In the genomic region with DNA sequence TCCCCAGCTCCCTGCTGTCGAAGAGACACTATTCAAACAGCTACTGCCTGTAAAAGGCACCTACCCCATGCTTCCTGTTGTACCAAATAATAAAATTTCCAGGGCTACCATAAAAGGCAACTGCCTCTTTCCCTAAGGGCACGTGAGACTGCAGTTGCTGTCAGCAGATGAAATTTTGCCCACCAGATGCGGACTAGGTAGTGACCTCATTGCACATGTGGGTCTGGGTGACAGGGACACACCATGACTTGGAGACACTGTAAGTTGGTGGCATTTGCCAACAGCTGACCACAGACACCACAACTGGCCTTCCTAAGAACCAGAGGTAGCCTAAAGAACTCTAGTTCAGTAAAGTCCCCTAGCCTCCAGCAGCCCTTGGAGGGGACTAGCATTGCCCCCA, we compare ENCODE assay signal across 15 mouse cellular contexts. TPM values are rescaled to one million over a fixed set of nuclear protein-coding genes. Genes with fewer than 3 reads are reported as not detected.
DNase-seq lines count a peak whose midpoint lies in the region; ATAC-seq and TF ChIP-seq lines count a peak whose summit lies in the region.
"Had no signal": no experiment of that assay in that cellular context is flagged by ENCODE, and none has a peak within 500 bp of the region (broad histone marks: within the 10 kb centered on the region; RNA-seq: fewer than 3 reads in every experiment).

No protein-coding gene starts in this region.

- peak overlapping the region; percentile 76 for H3K27ac ChIP-seq in heart, embryonic 13.5 days (replicated peaks)
- peak overlapping the region; percentile 92 for H3K27ac ChIP-seq in MEL (ENCODE audit: control insufficient read depth, low read depth, low read length)
- H3K27ac ChIP-seq in limb, embryonic 13.5 days, result no peak overlapping the region
- no peak overlapping the region for H3K27ac ChIP-seq in cerebellum, adult 2 months (ENCODE audit: insufficient read depth, low read length)
- H3K27ac ChIP-seq: forebrain, embryonic 15.5 days; midbrain, embryonic 12.5 days; neural tube, embryonic 12.5 days had no signal

- no peaks in the 10 kb centered on the region for H3K9me3 ChIP-seq in heart, embryonic 13.5 days
- no peaks in the 10 kb centered on the region for H3K9me3 ChIP-seq in MEL (replicated peaks; ENCODE audit: insufficient read depth, low read length)
- no peaks in the 10 kb centered on the region for H3K9me3 ChIP-seq in limb, embryonic 13.5 days
- H3K9me3 ChIP-seq: forebrain, embryonic 15.5 days; midbrain, embryonic 12.5 days; neural tube, embryonic 12.5 days had no signal

- no peak for TF ChIP-seq EP300 in MEL (IDR thresholded peaks at IDR 0.05; ENCODE audit: low read depth in 1 of 2, low read length in 2 of 2)

- no peaks in the 10 kb centered on the region for H3K27me3 ChIP-seq in heart, embryonic 13.5 days (replicated peaks)
- H3K27me3 ChIP-seq in MEL (ENCODE audit: control insufficient read depth in 1 of 2, insufficient read depth in 2 of 2, low read length in 2 of 2), result no peaks in the 10 kb centered on the region
- H3K27me3 ChIP-seq in limb, embryonic 13.5 days, result no peaks in the 10 kb centered on the region
- H3K27me3 ChIP-seq in cerebellum, adult 2 months (ENCODE audit: control insufficient read depth, insufficient read depth, low read length), result no peaks in the 10 kb centered on the region
- H3K27me3 ChIP-seq: forebrain, embryonic 15.5 days; midbrain, embryonic 12.5 days; neural tube, embryonic 12.5 days had no signal

- no peak for TF ChIP-seq CTCF in MEL (IDR thresholded peaks at IDR 0.05 in 2 of 3, conservative IDR thresholded peaks at IDR 0.05 in 1 of 3; ENCODE audit: control insufficient read depth in 1 of 3, insufficient read depth in 1 of 3, low read depth in 2 of 3, low read length in 3 of 3, poor library complexity in 1 of 3, severe bottlenecking in 1 of 3)
- TF ChIP-seq CTCF in cerebellum, adult 2 months (IDR thresholded peaks at IDR 0.05; ENCODE audit: borderline replicate concordance, insufficient read depth, low read depth, low read length), result no peak

- H3K79me2 ChIP-seq in MEL (ENCODE audit: control insufficient read depth, insufficient read depth, low read length, poor library complexity), result no peaks in the 10 kb centered on the region

- no peak for TF ChIP-seq POLR2A in MEL (IDR thresholded peaks at IDR 0.05; ENCODE audit: control insufficient read depth in 1 of 2, insufficient read depth in 1 of 2, low read depth in 1 of 2, low read length in 2 of 2, poor library complexity in 1 of 2)
- TF ChIP-seq POLR2A in cerebellum, adult 2 months (IDR thresholded peaks at IDR 0.05; ENCODE audit: borderline replicate concordance, insufficient read depth, low read length), result no peak

- H3K4me1 ChIP-seq in heart, embryonic 13.5 days, result peaks cover 27% of the 10 kb centered on the region
- peaks cover 31 to 41% of the 10 kb centered on the region in 2 experiments for H3K4me1 ChIP-seq in MEL (ENCODE audit: control insufficient read depth in 1 of 2, insufficient read depth in 2 of 2, low read length in 2 of 2)
- H3K4me1 ChIP-seq in limb, embryonic 13.5 days, result peaks cover 13% of the 10 kb centered on the region
- H3K4me1 ChIP-seq in cerebellum, adult 2 months (ENCODE audit: control insufficient read depth, insufficient read depth, low read length), result peaks cover 2% of the 10 kb centered on the region; the same call in 1 of the 2 replicates
- H3K4me1 ChIP-seq: forebrain, embryonic 15.5 days; midbrain, embryonic 12.5 days had no signal

- TF ChIP-seq RAD21 in MEL (IDR thresholded peaks at IDR 0.05; ENCODE audit: low read depth, low read length), result no peak

- H3K4me3 ChIP-seq in heart, embryonic 13.5 days, result no peak overlapping the region
- H3K4me3 ChIP-seq in MEL (ENCODE audit: control insufficient read depth in 1 of 2, insufficient read depth in 1 of 2, low read depth in 2 of 2, low read length in 2 of 2), result peak overlapping the region in 1 of 2 experiments; percentile 25; a peak in 1 of 4 replicates
- H3K4me3 ChIP-seq in limb, embryonic 13.5 days, result no peak overlapping the region
- H3K4me3 ChIP-seq in cerebellum, adult 2 months (replicated peaks; ENCODE audit: insufficient read depth, low read depth, low read length), result no peak overlapping the region
- H3K4me3 ChIP-seq: forebrain, embryonic 15.5 days; midbrain, embryonic 12.5 days; neural tube, embryonic 12.5 days had no signal

- 54% methylated on average over 3 of the region's 3 CpGs for WGBS in heart, embryonic 13.5 days
- 31% methylated on average over 3 of the region's 3 CpGs for WGBS in limb, embryonic 13.5 days
- WGBS in cerebellum, adult 2 months, result 81% methylated on average over 3 of the region's 3 CpGs

- no peaks in the 10 kb centered on the region for H3K36me3 ChIP-seq in heart, embryonic 13.5 days
- peaks cover 0 to 38% of the 10 kb centered on the region in 2 experiments; a peak in 2 of 4 replicates for H3K36me3 ChIP-seq in MEL (ENCODE audit: control insufficient read depth in 1 of 2, insufficient read depth in 2 of 2, low read length in 2 of 2)
- H3K36me3 ChIP-seq in limb, embryonic 13.5 days, result no peaks in the 10 kb centered on the region
- H3K36me3 ChIP-seq: forebrain, embryonic 15.5 days; midbrain, embryonic 12.5 days; neural tube, embryonic 12.5 days had no signal

- no peak for ATAC-seq in heart, embryonic 13.5 days (ENCODE audit: extremely low read depth, insufficient number of reproducible peaks, low FRiP score, low TSS enrichment)
- ATAC-seq in limb, embryonic 13.5 days (ENCODE audit: low FRiP score, low read depth), result peak; percentile 32; the same call in 1 of the 2 replicates
- ATAC-seq in megakaryocyte-erythroid progenitor cell, adult 5-6 weeks (replicated peaks; ENCODE audit: low FRiP score, low TSS enrichment, poor library complexity, severe bottlenecking), result peak; percentile 24
- ATAC-seq: forebrain, embryonic 15.5 days had no signal

- DNase-seq in heart, adult 18-20 months, result no peak
- no peak for DNase-seq in MEL (ENCODE audit: low read depth, low spot score)
- DNase-seq in embryo, embryonic 11 days, result no peak
- DNase-seq in cerebellum, adult 8-10 months, result no peak
- no peak for DNase-seq in cerebellum, adult 2 months
- DNase-seq: cerebellum, adult 11-12 months; kidney, adult 18-20 months; left cerebral cortex, postnatal 4 days; right cerebral cortex, adult 18-20 months had no signal

- H3K9ac ChIP-seq in heart, embryonic 13.5 days, result no peak overlapping the region
- peak overlapping the region; percentile 37 for H3K9ac ChIP-seq in MEL (ENCODE audit: control insufficient read depth, low read depth, low read length, poor library complexity, severe bottlenecking)
- no peak overlapping the region for H3K9ac ChIP-seq in limb, embryonic 13.5 days
- H3K9ac ChIP-seq: forebrain, embryonic 15.5 days; midbrain, embryonic 12.5 days; neural tube, embryonic 12.5 days had no signal

- peak overlapping the region; percentile 39 for H3K4me2 ChIP-seq in heart, embryonic 13.5 days
- H3K4me2 ChIP-seq in limb, embryonic 13.5 days (replicated peaks), result no peak overlapping the region
- H3K4me2 ChIP-seq: forebrain, embryonic 15.5 days; midbrain, embryonic 12.5 days; neural tube, embryonic 12.5 days had no signal

TF ChIP-seq in MEL, 35 proteins besides CTCF, POLR2A, EP300 and RAD21:
- TF ChIP-seq SMC3 (IDR thresholded peaks at IDR 0.05; ENCODE audit: low read depth, low read length) (no peak), USF1 (IDR thresholded peaks at IDR 0.05; ENCODE audit: low read depth, low read length) (peak; percentile 69), MAX (IDR thresholded peaks at IDR 0.05; ENCODE audit: low read length) (peak; percentile 53), HCFC1 (IDR thresholded peaks at IDR 0.05; ENCODE audit: low read depth, low read length) (no peak), TBP (IDR thresholded peaks at IDR 0.05; ENCODE audit: low read depth, low read length) (no peak), ELF1 (IDR thresholded peaks at IDR 0.05; ENCODE audit: low read depth, low read length) (0 out of 2 replicates have a peak, but pooled peaks have one; percentile 12), MYB (IDR thresholded peaks at IDR 0.05; ENCODE audit: low read depth, low read length) (no peak), TAL1 (IDR thresholded peaks at IDR 0.05; ENCODE audit: low read length) (no peak), BHLHE40 (IDR thresholded peaks at IDR 0.05; ENCODE audit: borderline replicate concordance, low read depth, low read length) (peak; percentile 91)

RNA-seq across cellular contexts. Expression of gene Tent5c, which starts 50.0 kb away (rescaled TPM):
- 17.4 and 31.3 TPM in 2 replicates for polyA plus RNA-seq in heart, embryonic 13.5 days (2015; fragmentation: Nextera tagmentation; extraction: Ambion mirVana)
- total RNA-seq in heart, adult 18-20 months (2021), result 10 to 100 TPM; 24.2 to 25.7 TPM
- 2.0 and 3.5 TPM in 2 replicates for total RNA-seq in MEL (2012; rRNA removed)
- polyA plus RNA-seq in MEL (2012; ENCODE audit: insufficient read depth in 1 of 2, insufficient read length in 2 of 2, low read depth in 1 of 2, low replicate concordance in 2 of 2, missing spikeins in 1 of 2), result 1 to 10 TPM in 1 of 2 experiments, not detected in 1; 3.6 TPM
- polyA plus RNA-seq in limb, embryonic 13.5 days (2015; fragmentation: Nextera tagmentation; extraction: Ambion mirVana), result 5.8 and 6.7 TPM in 2 replicates
- 6.6 and 7.5 TPM in 2 replicates for total RNA-seq in megakaryocyte-erythroid progenitor cell, adult 5-6 weeks (2014; fragmentation: Nextera tagmentation)
- total RNA-seq in megakaryocyte-erythroid progenitor cell, adult 5-6 weeks (2017), result 3.0 and 13.1 TPM in 2 replicates
- polyA plus RNA-seq in cerebellum, adult 2 months (2012; rRNA removed), result 0.81 and 0.88 TPM in 2 replicates

Comparison
In these comparisons a context has a peak if more than half of its experiments do, and no peak if none do; other contexts are left out.
1. H3K27ac ChIP-seq: peak in heart, embryonic 13.5 days (single experiment) and MEL (single experiment); none in limb, embryonic 13.5 days (single experiment) and cerebellum, adult 2 months (single experiment).